ENCODE assay signal across 7 mouse cellular contexts in genomic region chrX:84001294-84001693, GRCm38 (mm10).
DNase-seq lines count a peak whose midpoint lies in the region; ATAC-seq and TF ChIP-seq lines count a peak whose summit lies in the region.

No protein-coding gene starts in this region.

- peak; percentile 3 for DNase-seq in adipocyte (ENCODE audit: low spot score)
- peak; percentile 30 for DNase-seq in cerebellum, adult 8-10 months
- DNase-seq in induced T-regulatory cell, adult 2 months (ENCODE audit: low read depth): peak; percentile 0
- DNase-seq in liver, adult 2 months (ENCODE audit: extremely low read depth, low read depth, low spot score): peak; percentile 18
- DNase-seq in stomach, postnatal 0 days (ENCODE audit: low spot score): peak; percentile 49

- no peak for TF ChIP-seq POLR2A in liver, adult 2 months (IDR thresholded peaks at IDR 0.05; ENCODE audit: extremely low read depth, insufficient read depth, low read length)

- WGBS in midbrain, embryonic 12.5 days: 39% methylated on average over 7 of the region's 7 CpGs
- WGBS in midbrain, embryonic 13.5 days: 35% methylated on average over 7 of the region's 7 CpGs
- WGBS in liver, adult 2 months: 42% methylated on average over 7 of the region's 7 CpGs
- WGBS in stomach, postnatal 0 days: 39% methylated on average over 7 of the region's 7 CpGs

- peak; percentile 67 for TF ChIP-seq CTCF in liver, adult 2 months (IDR thresholded peaks at IDR 0.05; ENCODE audit: low read depth, low read length)
- TF ChIP-seq CTCF in stomach, postnatal 0 days (IDR thresholded peaks at IDR 0.05; ENCODE audit: low read depth): peak; percentile 81

- H3K9me3 ChIP-seq in midbrain, embryonic 12.5 days: no peaks in the 10 kb centered on the region
- no peaks in the 10 kb centered on the region for H3K9me3 ChIP-seq in midbrain, embryonic 13.5 days
- H3K9me3 ChIP-seq in stomach, postnatal 0 days (ENCODE audit: control insufficient read depth, low read length): no peaks in the 10 kb centered on the region

- no peaks in the 10 kb centered on the region for H3K4me1 ChIP-seq in midbrain, embryonic 12.5 days
- no peaks in the 10 kb centered on the region for H3K4me1 ChIP-seq in midbrain, embryonic 13.5 days (replicated peaks)
- H3K4me1 ChIP-seq in liver, adult 2 months (ENCODE audit: control insufficient read depth, insufficient read depth, low read length): no peaks in the 10 kb centered on the region
- no peaks in the 10 kb centered on the region for H3K4me1 ChIP-seq in stomach, postnatal 0 days (replicated peaks; ENCODE audit: control insufficient read depth, insufficient read depth)

- H3K27me3 ChIP-seq in midbrain, embryonic 12.5 days: no peaks in the 10 kb centered on the region
- H3K27me3 ChIP-seq in midbrain, embryonic 13.5 days: no peaks in the 10 kb centered on the region
- H3K27me3 ChIP-seq in liver, adult 2 months (ENCODE audit: control insufficient read depth, insufficient read depth, low read length): no peaks in the 10 kb centered on the region
- H3K27me3 ChIP-seq in stomach, postnatal 0 days (ENCODE audit: control insufficient read depth, insufficient read depth, low read length): no peaks in the 10 kb centered on the region

- H3K27ac ChIP-seq in midbrain, embryonic 12.5 days (replicated peaks): no peak overlapping the region
- H3K27ac ChIP-seq in midbrain, embryonic 13.5 days: no peak overlapping the region
- no peak overlapping the region for H3K27ac ChIP-seq in liver, adult 2 months (replicated peaks; ENCODE audit: insufficient read depth, low read depth, low read length)
- no peak overlapping the region for H3K27ac ChIP-seq in stomach, postnatal 0 days (replicated peaks)

- TF ChIP-seq EP300 in stomach, postnatal 0 days (optimal IDR thresholded peaks at IDR 0.05): no peak

- no peaks in the 10 kb centered on the region for H3K36me3 ChIP-seq in midbrain, embryonic 12.5 days
- no peaks in the 10 kb centered on the region for H3K36me3 ChIP-seq in midbrain, embryonic 13.5 days
- no peaks in the 10 kb centered on the region for H3K36me3 ChIP-seq in liver, adult 2 months (ENCODE audit: control insufficient read depth, insufficient read depth, low read length)
- no peaks in the 10 kb centered on the region for H3K36me3 ChIP-seq in stomach, postnatal 0 days (ENCODE audit: control insufficient read depth, insufficient read depth, low read length)

- H3K9ac ChIP-seq in midbrain, embryonic 12.5 days (replicated peaks): no peak overlapping the region
- no peak overlapping the region for H3K9ac ChIP-seq in midbrain, embryonic 13.5 days (replicated peaks)
- H3K9ac ChIP-seq in liver, adult 2 months (ENCODE audit: low read depth, low read length): no peak overlapping the region
- no peak overlapping the region for H3K9ac ChIP-seq in stomach, postnatal 0 days (ENCODE audit: low read length)

- 0 out of 2 replicates have a peak, but pooled peaks have one; percentile 30 for ATAC-seq in midbrain, embryonic 12.5 days (ENCODE audit: low FRiP score, low read depth)
- ATAC-seq in midbrain, embryonic 13.5 days: no peak
- no peak for ATAC-seq in stomach, postnatal 0 days (ENCODE audit: low FRiP score, low TSS enrichment)

- no peaks in the 10 kb centered on the region for H3K79me2 ChIP-seq in liver, adult 2 months (ENCODE audit: control insufficient read depth, insufficient read depth, low read length)

- H3K4me2 ChIP-seq in midbrain, embryonic 12.5 days (replicated peaks): no peak overlapping the region
- no peak overlapping the region for H3K4me2 ChIP-seq in midbrain, embryonic 13.5 days (replicated peaks)
- no peak overlapping the region for H3K4me2 ChIP-seq in stomach, postnatal 0 days (replicated peaks; ENCODE audit: low read depth)

- H3K4me3 ChIP-seq in midbrain, embryonic 12.5 days: no peak overlapping the region
- no peak overlapping the region for H3K4me3 ChIP-seq in midbrain, embryonic 13.5 days (replicated peaks)
- H3K4me3 ChIP-seq in liver, adult 2 months (ENCODE audit: insufficient read depth, low read depth, low read length): no peak overlapping the region
- no peak overlapping the region for H3K4me3 ChIP-seq in stomach, postnatal 0 days (ENCODE audit: low read depth, low read length)
